Mouse (Mus musculus): ENCODE data around the gene Actn2.

Gene Actn2

GRCm38 (mm10) chr13:12314173-12314572 lies 26.4 kb downstream of the Actn2 start:
- DNase-seq (ENCODE audit: low spot score) = no peak

- DNase-seq (ENCODE audit: low spot score) = no peak
Measured at GRCm38 (mm10) chr13:12311930-12312492, 28.5 kb downstream of the Actn2 start.

DNA sequence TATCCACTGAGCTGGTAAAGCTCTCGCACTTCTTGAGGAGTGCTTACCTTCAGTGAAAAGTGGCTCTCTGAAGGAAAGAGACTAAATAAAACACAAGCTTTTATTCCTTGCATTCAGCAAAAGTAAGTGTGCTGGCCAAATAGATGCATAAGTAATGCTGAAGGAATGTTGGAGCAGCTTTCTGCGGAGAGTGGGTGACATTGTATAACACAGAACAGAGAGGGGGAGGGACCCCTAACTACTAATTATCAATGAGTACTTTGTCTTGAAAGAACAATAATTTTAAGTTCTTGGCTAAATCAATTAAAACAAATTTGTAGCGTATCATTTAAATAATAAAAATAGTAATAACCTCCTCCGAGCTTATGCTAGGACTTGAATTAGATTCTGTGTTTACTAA lies 29.2 kb downstream of the Actn2 start:
- DNase-seq (ENCODE audit: low spot score) = no peak

DNA sequence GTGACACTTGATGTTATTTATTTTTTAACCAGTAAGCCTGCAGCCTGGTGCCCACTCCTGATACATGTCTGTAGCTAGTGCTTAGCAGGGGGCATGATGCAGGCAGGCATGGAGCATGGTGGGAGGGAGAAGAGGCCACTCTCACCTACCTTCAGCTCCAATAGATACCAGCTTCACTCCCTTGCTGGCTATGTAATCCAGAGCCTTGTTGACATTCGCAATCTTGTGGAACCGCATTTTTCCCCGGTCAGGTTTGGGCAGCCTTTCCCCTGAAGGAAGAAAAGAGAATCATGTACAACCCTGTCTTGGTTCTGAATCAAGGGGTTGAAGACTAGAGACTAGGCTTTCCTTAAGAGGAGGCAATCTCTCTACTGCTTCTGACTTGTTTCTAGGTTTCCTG lies 31.1 kb downstream of the Actn2 start:
- DNase-seq (ENCODE audit: low spot score) = no peak

GRCm38 (mm10) chr13:12308878-12309277 lies 31.7 kb downstream of the Actn2 start:
- no peak for DNase-seq (ENCODE audit: low spot score)

GRCm38 (mm10) chr13:12308473-12308872 lies 32.1 kb downstream of the Actn2 start:
- DNase-seq (ENCODE audit: low spot score) = no peak

GRCm38 (mm10) chr13:12307286-12307685 lies 33.3 kb downstream of the Actn2 start:
- no peak for DNase-seq (ENCODE audit: low spot score)

DNA sequence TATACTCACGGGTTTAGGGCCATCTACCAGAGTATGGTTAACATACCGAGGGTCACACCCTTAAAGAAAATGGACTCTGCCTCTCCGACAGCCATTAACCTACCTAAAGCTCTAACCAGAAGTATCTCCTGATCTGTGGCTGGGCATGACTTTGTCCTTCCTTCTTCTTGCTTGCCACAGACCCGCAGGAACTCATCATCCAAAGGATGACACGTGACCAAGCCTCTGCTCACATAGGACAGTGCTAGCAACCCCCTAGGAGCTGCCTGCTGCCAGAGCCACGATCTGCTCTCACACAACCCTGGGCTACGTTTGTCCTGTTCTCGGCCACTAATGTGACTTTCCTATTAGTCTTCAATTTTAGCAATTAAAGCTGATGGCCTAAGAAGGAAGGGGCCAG lies 35.0 kb downstream of the Actn2 start:
- DNase-seq (ENCODE audit: low spot score) = no peak

DNA sequence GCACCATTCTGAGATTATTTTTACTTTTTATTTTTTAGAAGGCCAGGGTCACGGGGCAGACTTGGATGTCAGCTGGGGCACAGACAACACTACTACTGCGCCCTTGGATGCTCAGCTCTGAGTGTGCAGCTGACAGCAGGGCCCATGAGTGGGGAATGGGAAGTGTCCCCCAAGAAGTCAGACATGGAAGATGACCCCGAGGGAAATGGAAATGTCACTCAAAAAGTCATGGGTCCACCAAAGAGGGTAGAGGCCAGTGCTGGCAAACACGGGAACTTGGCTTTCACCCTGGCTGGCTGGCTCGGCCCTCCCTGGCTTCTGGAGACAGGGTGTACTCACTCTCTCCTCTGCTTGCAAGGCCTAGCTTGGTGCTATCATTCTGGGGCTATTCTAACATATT lies 35.6 kb downstream of the Actn2 start:
- no peak for DNase-seq (ENCODE audit: low spot score)

DNA sequence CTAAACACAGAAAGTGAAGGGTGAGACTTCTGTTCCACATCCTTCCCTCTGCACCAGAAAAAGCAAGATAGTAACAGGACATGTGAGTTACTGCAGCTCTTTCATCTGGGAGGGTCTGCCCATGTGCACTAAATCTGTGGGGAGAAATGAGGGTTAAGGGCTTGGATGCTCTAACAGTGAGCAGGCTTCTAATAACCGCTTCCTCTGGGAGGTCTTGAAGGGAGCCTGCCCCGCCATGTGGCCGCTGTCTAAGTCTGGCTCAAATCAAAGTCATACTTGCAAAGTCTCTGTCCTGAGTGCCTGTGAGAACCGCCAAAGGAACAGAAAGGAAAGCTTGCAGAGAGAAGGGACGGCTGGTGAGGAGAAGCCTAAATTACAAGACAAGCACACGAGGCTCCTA lies 42.8 kb downstream of the Actn2 start:
- DNase-seq (ENCODE audit: low spot score) = no peak

GRCm38 (mm10) chr13:12296701-12297100 lies 43.9 kb downstream of the Actn2 start:
- no peak for DNase-seq (ENCODE audit: low spot score)

DNA sequence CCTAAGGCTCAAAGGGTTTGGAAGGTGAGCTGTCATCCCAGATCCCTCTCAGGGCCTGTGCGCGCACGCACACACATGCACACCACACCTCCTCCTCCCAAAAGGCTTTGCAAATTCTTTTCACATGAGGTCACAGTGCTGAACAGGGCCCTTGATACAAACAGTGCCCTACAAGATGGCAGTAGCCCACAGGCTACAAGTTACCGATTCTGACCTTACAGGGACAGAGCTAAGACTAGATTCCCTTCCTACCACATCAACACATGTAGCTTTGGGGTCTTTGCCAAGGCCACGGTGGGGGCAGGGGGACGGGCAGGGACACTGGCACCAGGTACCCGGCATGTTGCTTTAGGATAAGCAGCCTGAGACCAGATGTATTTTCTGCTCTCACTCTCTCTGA lies 46.8 kb downstream of the Actn2 start:
- no peak for DNase-seq (ENCODE audit: low spot score)

GRCm38 (mm10) chr13:12290700-12291099 lies 49.9 kb downstream of the Actn2 start:
- DNase-seq (ENCODE audit: low spot score) = no peak

DNA sequence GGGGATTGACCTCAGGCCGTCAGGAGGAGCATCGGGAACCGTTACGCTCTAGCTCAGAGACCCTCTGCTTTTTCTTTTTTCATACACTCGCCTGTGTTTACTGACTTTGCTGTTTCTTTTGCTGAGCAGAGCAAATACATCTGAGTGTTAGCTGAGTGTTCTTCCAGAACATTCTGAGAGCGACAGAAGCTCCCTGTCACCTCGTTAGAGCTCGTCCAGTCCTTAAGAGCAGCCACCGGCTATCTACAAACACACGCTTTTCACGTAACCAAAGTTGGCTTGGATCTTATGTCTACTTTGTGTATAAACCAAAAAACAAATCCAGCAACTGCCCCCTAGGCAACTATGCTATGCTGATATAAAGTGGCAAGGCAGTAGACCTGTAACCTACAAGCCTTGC lies 56.0 kb downstream of the Actn2 start:
- DNase-seq (ENCODE audit: low spot score) = no peak

GRCm38 (mm10) chr13:12283826-12284225 lies 56.7 kb downstream of the Actn2 start:
- DNase-seq (ENCODE audit: low spot score) = no peak

DNA sequence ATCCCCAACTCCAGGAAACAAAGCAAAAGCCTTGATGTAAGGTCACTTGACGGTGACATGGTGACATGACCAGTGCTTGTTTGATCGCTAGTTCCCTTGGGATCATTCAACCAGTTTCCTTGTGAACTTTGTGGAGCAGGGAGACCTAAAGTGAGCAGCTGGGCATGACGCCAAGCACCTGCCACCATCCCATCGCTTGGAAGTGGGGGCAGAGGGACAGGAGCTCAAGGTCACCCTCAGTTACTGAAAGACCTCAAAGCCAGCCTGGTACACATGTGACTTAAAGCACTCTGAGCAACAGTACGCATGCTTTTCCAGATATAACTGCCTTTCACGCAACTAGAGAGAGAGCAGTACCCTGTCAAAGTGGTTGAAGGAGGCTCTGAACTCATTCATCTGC lies 65.8 kb downstream of the Actn2 start:
- no peak for DNase-seq (ENCODE audit: low spot score)

- DNase-seq (ENCODE audit: low spot score) = no peak
Measured at GRCm38 (mm10) chr13:12274220-12274619, 66.3 kb downstream of the Actn2 start.

GRCm38 (mm10) chr13:12272953-12273352 lies 67.6 kb downstream of the Actn2 start:
- DNase-seq (ENCODE audit: low spot score) = no peak

GRCm38 (mm10) chr13:12267971-12268370 lies 72.6 kb downstream of the Actn2 start:
- no peak for DNase-seq (ENCODE audit: low spot score)

GRCm38 (mm10) chr13:12267097-12267496 lies 73.5 kb downstream of the Actn2 start:
- no peak for DNase-seq (ENCODE audit: low spot score)

DNA sequence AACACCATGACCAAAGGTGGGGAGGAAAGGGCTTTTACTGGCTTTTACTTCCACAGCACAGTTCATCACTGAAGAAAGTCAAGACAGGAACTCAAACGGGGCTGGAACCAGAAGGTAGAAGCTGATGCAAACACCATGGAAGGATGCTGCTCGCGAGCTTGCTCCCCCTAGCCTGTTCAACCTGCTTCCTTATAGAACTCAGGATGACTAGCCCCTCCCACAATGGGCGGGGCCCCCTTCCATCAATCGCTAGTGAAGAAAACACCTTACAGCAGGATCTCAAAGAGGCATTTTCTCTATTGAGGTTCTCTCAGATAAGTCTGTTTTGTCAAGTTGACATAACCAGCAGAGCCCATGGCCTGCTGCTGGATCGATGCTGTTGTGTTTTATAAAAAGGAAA lies 76.6 kb downstream of the Actn2 start:
- DNase-seq (ENCODE audit: low spot score) = no peak

- DNase-seq (ENCODE audit: low spot score) = no peak
Measured at GRCm38 (mm10) chr13:12261505-12261904, 79.1 kb downstream of the Actn2 start.

- peak; percentile 80 for DNase-seq (ENCODE audit: low spot score)
Measured at GRCm38 (mm10) chr13:12257391-12258380, 82.9 kb downstream of the Actn2 start, which contains the start of gene Mtr. Mtr (minus strand) TSS chr13:12258113.
